Mouse (Mus musculus): ENCODE measurements around the gene Katnal1.

GRCm38 (mm10) chr5:148969648-148970047 lies 40.5 kb upstream of the Katnal1 start:
- TF ChIP-seq CTCF (IDR thresholded peaks at IDR 0.05; ENCODE audit: extremely low read depth, insufficient read depth, insufficient read length, insufficient replicate concordance) (no peak), POLR2A (IDR thresholded peaks at IDR 0.05; ENCODE audit: low read depth, low read length) (no peak)

Data from spleen, adult 2 months (tissue).